Mouse (Mus musculus) gastrocnemius, postnatal 4 days (tissue): ENCODE measurements around the gene Cass4. TPM values are rescaled to one million over a fixed set of nuclear protein-coding genes. Genes with fewer than 3 reads are reported as not detected.

Source experiments
- DNase-seq, 2 experiments: peaks; one replicate each; pipeline ENCODE4 v3.0.0; 2021 to 2022; ENCODE audit warnings: low spot score in 2 of 2, mixed read lengths in 2 of 2
- long read RNA-seq, 2 experiments: library from polyadenylated mRNA; stranded (forward); transcript quantifications; one replicate each; pipeline ENCODE4 v2.0.0; 2021
- total RNA-seq, 2 experiments: library from RNA; stranded (reverse); gene quantifications; 2 replicates each; pipeline ENCODE4 v1.2.3; 2021

Cass4 gene
- 1 to 10 TPM in 1 of 2 experiments, under 1 TPM in 1; 0.62 to 1.1 TPM for total RNA-seq
- long read RNA-seq, experiment 1, partial matches to known transcripts: 0 of 1 reads
- long read RNA-seq, experiment 1, other reads (novel, unspliced or antisense): 1 of 1 reads
- long read RNA-seq, experiment 2: 0 reads

DNA sequence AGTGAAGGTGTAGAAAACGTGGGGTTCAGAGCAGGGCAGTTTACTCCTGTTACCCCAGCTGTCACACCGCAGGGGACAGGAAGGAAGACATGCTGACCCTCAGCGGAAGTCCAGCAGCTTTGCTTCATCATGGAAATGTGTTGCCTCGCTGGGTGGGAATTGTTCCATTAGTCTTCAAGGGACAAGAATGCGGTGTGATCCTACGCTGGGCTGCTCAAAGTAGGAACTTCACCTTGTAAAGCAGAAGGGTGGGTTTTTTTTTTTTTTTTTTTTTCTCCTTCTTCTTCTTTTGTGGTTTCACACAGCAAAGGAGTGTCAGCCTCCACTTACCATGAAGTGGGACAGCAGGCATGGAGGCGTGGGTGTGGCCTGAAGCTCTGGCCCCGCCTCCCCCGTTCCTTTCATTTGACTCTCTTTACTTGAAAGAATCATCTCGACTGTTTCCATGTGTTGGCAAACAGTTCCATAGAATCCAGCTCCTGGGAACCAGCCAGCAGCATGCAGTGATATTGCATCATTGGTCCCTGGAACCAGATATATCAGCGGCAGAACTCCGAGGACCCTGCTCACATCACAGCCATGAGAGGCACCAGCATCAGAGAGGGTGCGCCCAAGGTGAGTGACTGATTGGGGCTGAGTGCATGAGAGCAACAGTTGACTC, at the start of gene Cass4:
Cass4 (plus strand) TSS at position 404 of the 661 bp plus-strand sequence.
- no peak for DNase-seq

DNA sequence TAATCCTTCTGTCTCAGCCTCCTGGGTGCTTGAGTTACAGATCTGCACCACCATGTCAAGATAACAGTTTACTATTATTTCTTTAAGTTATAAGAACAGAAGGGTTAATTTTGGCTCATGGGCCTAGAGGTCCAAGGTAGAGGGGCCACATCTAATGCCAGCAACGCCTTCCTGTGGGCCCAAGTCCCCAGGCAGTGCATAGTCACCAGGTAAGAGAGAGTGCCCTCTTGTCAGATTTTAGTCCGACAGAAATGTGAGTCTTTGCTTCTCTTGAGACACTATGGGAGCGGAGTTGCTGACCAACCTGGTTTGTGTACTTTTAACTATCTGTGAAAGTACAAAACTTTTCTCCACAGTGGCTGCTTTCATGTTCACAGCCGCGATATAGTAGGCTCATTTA, 48.9 kb upstream of the Cass4 start:
- no peak for DNase-seq

DNA sequence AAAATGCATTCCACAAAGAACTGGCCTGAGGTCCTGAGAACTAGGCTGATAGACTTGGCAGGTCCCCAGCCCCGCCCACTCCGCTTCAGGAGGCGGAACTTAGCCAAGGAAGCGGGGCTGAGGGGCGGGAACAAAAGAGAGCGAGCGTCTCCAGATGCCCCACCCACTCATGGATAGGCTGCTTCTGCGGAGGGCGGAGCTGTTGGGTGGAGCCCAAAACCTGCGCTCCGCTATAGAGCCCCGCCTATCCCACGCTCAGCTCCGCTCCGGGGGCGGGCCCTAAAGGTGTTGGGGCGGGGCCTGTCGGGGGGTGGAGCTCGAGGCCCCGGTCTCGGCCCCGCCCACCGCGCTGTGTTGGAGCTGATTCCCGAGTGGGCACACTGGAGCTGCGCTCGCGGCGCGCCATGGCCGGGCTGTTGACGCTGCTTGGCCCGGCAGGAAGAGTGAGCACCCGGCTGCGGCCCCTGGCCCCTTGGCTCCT, 48.3 kb upstream of the Cass4 start, which contains the start of gene Fam210b:
Fam210b (plus strand) TSS at position 308 of the 481 bp plus-strand sequence.
- DNase-seq: peak; percentile 74 to 85

DNA sequence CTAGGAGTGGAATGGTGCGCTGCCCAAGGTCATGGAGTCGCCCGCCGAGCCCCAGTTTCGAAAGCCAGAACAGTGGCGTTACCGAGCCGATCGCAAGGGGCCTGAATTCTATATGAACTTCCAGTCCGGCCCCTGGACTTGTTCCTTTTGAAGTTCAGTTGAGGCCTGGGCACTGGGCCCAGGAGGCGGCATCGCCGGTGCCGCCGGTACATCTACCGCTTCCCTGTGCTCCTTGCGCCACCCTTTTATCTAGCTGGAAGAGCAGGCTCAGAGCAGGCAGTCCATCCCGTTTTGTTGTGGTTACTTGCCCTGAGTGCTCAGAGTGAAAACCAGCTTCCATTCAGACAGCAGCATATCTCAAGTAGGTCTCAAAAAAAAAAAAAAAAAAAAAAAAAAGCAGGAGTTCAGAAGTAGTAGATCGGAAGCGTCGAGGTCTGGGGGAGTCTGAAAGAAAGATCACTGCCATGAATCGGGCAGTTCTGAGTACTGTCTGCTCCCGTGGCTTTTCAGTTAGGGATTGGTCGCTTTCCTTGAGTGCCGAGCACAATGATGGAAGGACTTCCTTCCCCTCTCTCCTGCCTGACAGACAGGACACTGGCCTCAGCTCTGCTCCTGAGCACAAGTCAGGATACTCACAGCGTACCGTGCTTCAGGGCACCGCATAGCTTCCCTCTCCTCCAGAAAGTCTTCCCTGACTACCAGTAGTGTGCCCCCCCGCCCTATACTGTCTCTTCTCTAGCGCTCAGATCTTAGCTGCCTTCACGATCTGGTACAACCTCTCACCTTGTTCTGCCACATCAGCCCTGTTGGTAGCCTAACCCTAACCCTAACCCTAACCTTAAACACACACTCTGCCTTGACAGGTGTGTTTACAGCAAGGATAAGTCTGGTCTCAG, 47.3 kb upstream of the Cass4 start:
- no peak for DNase-seq

DNA sequence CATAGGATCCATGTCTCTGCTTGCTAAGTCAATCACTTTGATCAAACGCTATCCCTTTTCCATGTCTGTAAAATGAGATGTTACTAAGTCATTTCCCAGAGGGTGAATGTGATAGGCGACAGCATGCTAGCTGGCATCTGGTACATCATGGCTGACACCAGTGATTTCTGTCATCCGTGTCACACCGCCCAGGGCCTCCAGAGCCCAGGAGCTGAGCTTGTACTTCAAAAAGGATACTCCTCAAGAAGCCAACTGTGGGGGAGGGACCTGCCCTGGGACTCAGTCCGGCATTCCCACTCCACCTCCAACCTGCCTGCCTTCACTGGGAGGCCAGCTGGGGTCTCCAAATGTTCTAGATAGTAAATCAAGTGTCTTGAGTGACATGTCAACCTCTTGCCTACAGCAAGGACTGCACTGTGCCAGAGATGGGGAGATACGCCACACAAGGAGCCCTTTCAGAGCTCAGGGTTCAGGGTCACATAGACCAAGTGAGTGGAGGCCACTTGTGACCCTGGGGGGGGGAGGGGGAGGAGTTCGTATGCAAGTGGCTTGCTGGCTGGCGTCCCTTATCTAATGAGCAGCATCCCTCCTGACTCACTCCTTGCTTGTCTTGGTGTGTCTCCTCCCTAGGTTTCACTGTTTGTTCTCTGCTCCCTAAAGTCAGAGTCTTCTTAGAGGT, 46.5 kb upstream of the Cass4 start:
- DNase-seq: no peak

- no peak for DNase-seq
Observed at GRCm38 (mm10) chr2:172348297-172348950, 45.2 kb upstream of the Cass4 start.

GRCm38 (mm10) chr2:172349776-172350175, 43.8 kb upstream of the Cass4 start:
- DNase-seq: no peak

- no peak for DNase-seq
Observed at GRCm38 (mm10) chr2:172350773-172351172, 42.8 kb upstream of the Cass4 start.

- DNase-seq: no peak
Observed at GRCm38 (mm10) chr2:172353218-172353617, 40.4 kb upstream of the Cass4 start.

- no peak for DNase-seq
Observed at GRCm38 (mm10) chr2:172354761-172355160, 38.8 kb upstream of the Cass4 start.

- DNase-seq: no peak
Observed at GRCm38 (mm10) chr2:172355833-172356232, 37.8 kb upstream of the Cass4 start.

DNA sequence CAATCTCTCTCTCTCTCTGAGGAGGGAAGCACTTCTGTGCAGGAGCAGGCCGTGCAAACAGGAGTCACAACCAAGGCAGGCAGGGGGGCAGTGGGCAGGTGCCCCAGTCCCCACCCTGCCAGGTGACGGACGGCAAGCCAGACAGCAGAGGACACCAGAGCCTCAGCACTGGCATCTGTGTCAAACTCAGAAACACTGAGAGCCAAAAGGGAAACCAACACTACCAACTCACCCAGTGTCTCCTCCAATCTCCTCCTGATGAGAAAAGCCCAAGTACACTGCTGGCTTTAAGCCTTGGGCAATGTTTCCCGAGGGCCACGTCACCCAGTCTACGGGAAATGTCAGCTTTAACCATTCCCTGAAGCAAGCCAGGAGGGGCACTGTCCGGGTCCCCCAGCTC, 30.4 kb upstream of the Cass4 start:
- DNase-seq: no peak

GRCm38 (mm10) chr2:172370411-172371223, 23.0 kb upstream of the Cass4 start, which contains the start of the genes Aurka and Cstf1:
Gene Aurka (minus strand): TSS chr2:172370535.
Gene Cstf1 (plus strand): TSS chr2:172370681.
- peak; percentile 78 to 95 for DNase-seq

DNA sequence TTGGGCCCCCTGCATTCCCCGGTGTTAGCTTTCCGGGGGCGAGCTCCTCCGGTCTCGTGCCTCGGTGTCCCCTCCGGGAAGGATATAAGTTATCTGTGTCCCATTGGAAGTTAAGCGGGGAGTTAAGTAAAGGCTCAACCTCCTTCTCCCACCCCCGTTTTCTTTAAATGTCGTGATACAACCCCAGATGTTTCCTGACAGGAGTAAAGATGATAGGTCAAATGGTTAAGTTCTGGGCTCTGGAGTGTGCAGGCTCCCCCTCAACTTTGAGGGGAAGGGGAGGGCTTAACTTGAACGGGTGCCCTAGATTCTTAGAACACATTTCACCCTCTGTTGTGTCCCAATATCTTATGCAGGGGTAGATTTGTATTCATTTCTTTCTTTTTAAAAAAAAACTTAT, 22.3 kb upstream of the Cass4 start:
- no peak for DNase-seq

DNA sequence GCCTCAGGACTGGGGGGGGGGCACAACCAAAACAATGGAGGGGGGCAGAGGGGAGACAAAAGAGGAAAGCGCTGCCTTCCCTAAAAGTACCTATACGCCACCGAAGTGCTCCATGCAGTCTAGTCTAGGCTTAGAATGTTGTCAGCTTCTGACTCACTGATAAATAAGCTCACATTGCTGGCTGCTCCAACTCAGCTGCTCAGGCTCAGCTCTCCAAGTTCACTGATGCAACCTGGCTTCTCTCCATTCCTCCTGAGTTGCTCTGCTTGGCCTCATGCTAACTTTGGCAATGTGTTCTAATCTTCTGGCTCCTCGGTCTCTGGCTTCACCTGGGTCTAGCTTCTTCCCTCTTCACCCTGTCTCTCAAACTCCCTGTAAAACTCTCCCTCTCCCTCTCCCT, 17.0 kb upstream of the Cass4 start:
- no peak for DNase-seq

GRCm38 (mm10) chr2:172376999-172377515, 16.5 kb upstream of the Cass4 start:
- no peak for DNase-seq

DNA sequence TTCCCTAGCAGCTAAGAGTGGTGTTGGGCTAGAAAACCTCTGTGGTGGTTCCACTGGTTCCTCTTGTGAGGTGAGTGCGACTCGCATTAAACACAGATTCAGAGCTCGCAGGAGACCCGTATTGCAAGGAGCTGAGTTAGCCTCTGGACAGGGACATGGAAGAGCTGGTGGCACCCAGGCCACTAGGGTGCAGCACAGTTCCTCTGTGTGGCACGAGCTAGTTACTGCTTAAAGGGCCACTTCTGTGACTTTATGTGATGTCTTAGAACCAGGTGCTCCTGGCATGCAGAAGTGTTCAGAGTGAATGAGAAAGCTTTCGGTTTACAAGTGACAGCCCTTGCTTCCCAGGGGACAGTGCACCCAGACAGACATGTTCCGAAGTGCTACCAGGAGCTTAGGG, 15.3 kb upstream of the Cass4 start:
- no peak for DNase-seq

GRCm38 (mm10) chr2:172380513-172380912, 13.1 kb upstream of the Cass4 start:
- no peak for DNase-seq

- no peak for DNase-seq
Observed at GRCm38 (mm10) chr2:172381341-172381740, 12.3 kb upstream of the Cass4 start.

DNA sequence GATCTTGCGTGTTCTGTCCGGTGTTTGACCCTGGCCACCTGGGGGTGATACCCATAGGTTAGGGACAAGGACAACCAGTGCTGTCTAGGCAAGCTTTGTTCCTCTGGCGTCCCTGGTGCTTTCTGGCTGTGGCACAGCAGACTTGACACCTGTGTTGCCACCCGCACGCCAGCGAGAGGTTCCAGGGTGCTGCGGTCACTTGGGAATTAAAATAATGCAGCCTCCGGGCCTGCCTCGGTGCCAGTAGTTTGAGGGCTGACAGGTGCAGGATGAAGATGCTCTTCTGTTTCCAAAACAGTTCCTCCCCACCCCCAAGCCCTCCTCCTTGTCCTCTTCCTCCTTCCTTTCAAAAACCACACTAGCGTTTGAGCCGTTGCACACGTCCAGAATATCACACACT, 11.7 kb upstream of the Cass4 start:
- no peak for DNase-seq
